Mouse (Mus musculus) embryonic stem cell, embryonic (primary cell): ENCODE data around the gene Gm6351.
"Not testable (repeated sequence)": the region's sequence is repeated elsewhere in the genome, so short reads cannot be mapped to it uniquely, and the experiment has no call there.

Source experiments
- CTCF ChIA-PET, 4 experiments: fragments of 300-600 bp in 2 of 4; fragments of 350-600 bp in 2 of 4; sonication (Branson Sonifier 250); formaldehyde crosslinking; loops; one replicate each; lab custom pipeline; 2022; ENCODE audit warnings: inconsistent platforms in 2 of 4; lab: Charles Lee
- POLR2A ChIA-PET, 4 experiments: fragments of 300-600 bp in 2 of 4; fragments of 350-600 bp in 2 of 4; sonication (Branson Sonifier 250); formaldehyde crosslinking; loops; one replicate each; lab custom pipeline; 2022; ENCODE audit warnings: antibody characterized with exemption in 4 of 4, inconsistent platforms in 1 of 4; lab: Charles Lee

Gm6351 gene

GRCm38 (mm10) chr5:94076085-94076484, at the start of gene Gm6351:
Gene Gm6351, plus strand, starts transcription at chr5:94076385.
- POLR2A ChIA-PET, CTCF ChIA-PET: not testable (repeated sequence)

GRCm38 (mm10) chr5:94070445-94070844, 5.7 kb upstream of the Gm6351 start, which contains the start of gene BC061212:
Gene BC061212, minus strand, starts transcription at chr5:94070545.
- CTCF ChIA-PET, POLR2A ChIA-PET: not testable (repeated sequence)
